Mouse (Mus musculus) cerebellum, adult (tissue): ENCODE measurements around the gene Kcnip1.

Source experiments
- ATAC-seq: cut with Nextera tagmentation; 2 replicates; pipeline ENCODE4 v1.9.2; 2017; ENCODE audit warnings: mild to moderate bottlenecking, moderate library complexity, mixed read lengths; ENCODE audit not compliant: insufficient number of reproducible peaks, low FRiP score, low TSS enrichment

The Kcnip1 gene

DNA sequence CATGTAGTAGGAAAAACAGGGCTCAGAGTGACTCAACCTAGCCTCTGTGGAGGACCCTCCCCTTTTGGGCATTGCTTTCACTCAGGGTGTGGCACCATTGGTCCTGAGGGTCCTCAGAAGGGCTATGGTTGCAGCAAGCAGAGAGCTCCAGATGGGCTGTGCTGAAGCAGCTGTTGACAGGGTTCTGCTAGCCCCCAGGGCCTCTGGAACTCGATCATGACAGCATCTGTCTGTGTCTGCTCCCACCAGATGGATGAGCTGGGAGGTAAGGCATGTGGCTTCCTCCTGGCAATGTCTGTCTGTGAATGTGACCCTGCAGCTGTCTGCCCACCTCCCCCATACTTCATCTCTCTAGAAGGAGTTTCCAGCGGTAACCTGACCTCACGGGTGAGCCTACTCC is 385.2 kb downstream of the Kcnip1 start:
- no peak for ATAC-seq

DNA sequence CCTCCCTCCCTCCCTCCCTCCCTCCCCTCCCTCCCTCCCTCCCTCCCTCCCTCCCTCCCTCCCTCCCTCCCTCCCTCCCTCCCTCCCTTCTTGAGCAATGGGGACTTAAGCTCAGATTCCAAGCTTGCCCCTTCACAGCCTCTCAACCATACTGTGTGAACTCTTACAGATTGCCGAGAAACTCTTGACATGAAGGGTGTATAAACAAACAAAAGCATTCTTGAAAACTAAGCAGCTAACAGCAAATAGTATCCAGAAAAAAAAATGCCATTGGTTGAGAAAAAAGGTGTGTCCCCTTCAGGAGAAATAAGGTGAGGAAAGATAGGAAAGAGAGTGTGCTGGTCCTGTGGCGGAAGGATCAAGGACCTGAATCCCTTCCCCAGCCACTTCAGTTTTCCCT is 389.8 kb downstream of the Kcnip1 start:
- no peak for ATAC-seq

DNA sequence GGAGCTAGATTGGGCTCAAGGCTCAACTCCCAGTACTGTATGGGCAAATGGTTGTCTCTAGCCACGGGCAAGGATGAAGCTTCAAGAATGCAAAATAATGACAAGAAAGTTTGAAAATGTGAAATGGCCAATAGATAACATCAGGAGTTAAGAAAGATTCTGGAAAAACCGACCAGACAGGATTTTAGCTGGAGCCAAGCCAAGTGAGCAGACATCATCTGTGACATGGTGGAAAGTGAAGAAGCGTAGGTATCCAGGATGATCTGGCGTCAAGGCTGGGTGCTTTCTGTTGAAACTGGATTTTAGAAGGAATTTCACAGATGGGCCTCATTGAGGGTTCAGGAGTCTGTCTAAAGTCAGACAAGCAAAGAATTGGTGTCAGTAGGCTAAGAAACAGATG is 394.0 kb downstream of the Kcnip1 start, which contains the start of gene D130052B06Rik:
Gene D130052B06Rik (plus strand): TSS at position 317 of the 400 bp plus-strand sequence.
- no peak for ATAC-seq

DNA sequence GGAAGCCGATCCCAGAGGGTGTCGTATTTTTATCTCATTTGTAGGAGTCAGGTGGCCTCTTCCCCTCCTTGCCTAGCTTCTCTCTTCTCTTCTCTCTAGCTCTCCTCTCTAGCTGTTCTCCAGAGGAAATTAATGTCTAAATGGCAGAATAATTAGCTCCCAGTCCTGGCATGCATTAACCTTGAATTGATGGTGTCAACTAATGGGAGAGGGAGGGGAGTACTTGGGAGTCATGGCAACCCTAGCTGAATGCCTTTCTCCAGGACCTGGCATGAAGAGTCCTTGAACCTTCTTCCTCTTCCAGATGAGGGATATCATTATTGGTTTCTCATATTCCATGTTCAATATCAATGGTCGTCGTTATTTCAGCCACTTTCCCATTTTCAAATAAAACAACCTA is 396.3 kb downstream of the Kcnip1 start:
- ATAC-seq, result no peak

DNA sequence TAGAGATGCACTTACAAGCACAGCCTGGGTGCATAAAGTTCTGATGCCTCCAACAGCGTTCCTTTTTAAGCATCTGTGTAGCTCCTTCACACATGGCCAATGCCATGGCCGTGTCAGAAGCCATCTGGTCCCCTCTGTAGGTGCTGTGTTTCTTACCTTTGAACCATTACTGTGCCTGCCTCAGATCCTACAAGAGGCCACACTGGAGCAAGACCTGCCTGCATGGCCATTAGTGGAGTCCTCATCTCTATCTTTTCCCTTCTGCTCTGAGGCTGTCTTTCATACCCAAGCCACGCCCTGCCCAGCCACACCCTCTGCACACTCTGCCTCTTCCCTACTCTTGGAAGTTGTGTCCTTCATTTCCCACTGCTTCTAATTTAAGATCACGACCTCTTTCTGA is 400.1 kb downstream of the Kcnip1 start:
- no peak for ATAC-seq

DNA sequence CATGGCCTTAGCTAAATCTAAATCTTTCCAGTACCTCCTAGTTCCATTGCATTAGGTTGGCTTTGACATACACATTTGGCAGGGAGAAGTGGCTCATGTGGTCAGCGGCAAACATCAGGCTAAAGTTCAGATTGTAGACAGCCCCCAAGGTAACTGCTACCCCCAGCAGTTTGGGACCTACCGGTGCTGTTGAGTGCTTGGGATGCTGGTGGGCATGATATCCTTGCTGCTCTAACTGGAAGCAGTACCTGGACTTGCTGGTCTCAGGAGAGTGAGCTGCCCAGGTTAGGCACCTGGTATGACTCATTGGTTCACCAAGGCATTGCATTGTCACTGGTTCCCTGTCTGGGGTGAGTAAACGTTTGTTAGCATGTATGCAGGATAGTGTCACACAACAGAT is 402.2 kb downstream of the Kcnip1 start:
- no peak for ATAC-seq

DNA sequence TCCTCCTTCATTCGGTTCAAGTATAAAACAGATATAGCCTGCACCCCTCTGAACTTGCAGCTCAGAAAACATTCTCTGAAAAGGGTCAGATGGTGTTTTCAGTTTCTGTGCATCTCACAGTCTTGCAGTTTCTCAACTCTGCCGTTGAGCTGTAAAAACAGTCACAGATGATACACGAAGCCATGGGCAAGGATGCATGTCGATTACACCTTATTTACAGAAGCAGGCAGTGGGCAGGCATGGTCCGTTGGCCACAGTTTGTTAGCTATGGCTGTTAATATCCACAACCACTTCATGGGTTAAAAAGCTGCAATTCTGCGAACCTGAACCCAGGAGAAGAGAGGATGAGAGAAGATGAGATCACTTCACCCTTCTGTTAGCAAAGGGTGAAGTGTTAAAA is 406.3 kb downstream of the Kcnip1 start:
- ATAC-seq, result no peak

DNA sequence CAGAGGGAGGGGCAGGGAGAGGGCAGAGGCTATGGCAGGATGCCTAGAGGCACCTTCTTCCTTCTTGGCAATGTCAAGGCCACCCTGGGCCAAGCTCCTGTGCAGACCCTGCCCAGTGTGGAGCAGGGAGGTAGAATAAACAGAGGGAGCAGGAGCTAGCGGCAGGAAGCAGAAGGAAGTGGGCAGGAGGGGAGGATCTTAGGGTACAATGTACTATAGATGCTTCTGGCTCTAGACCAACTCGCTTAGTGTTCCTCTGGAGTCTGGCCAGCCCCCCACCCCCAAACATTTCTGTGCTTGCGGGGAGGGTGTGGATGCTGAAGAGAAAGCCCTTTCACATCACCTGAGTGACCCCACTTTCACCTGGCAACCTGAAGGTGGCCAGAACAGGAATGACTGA is 413.3 kb downstream of the Kcnip1 start:
- no peak for ATAC-seq
